Mouse (Mus musculus) midbrain, embryonic 13.5 days (tissue): ENCODE measurements around the gene Vps13c. TPM values are rescaled to one million over a fixed set of nuclear protein-coding genes. Genes with fewer than 3 reads are reported as not detected.

ENCODE experiments used
- ATAC-seq: fragments of 200-750 bp; cut with Nextera tagmentation; 2 replicates; pipeline ENCODE4 v1.8.0; 2017; ENCODE audit warnings: mild to moderate bottlenecking, moderate TSS enrichment, moderate library complexity
- H3K27ac ChIP-seq: fragments of 300-500 bp; sonication (generic); 2 replicates; pipeline ENCODE4 v1.5.1; 2015; ENCODE audit warnings: inconsistent platforms, mild to moderate bottlenecking, moderate library complexity
- H3K27me3 ChIP-seq: fragments of 300-500 bp; sonication (generic); 2 replicates; pipeline ENCODE4 v1.6.1; 2015; ENCODE audit warnings: mild to moderate bottlenecking, inconsistent platforms
- H3K36me3 ChIP-seq: fragments of 300-500 bp; sonication (generic); 2 replicates; pipeline ENCODE4 v1.6.1; 2015; ENCODE audit warnings: mild to moderate bottlenecking, inconsistent platforms
- H3K4me1 ChIP-seq: fragments of 300-500 bp; sonication (generic); replicated peaks from 2 replicates; pipeline ENCODE4 v1.6.1; 2015; ENCODE audit warnings: inconsistent platforms
- H3K4me2 ChIP-seq: fragments of 300-500 bp; sonication (generic); replicated peaks from 2 replicates; pipeline ENCODE4 v1.6.1; 2015; ENCODE audit warnings: moderate library complexity, mild to moderate bottlenecking, inconsistent platforms
- H3K4me3 ChIP-seq: fragments of 300-500 bp; sonication (generic); replicated peaks from 2 replicates; pipeline ENCODE4 v1.5.1; 2015; ENCODE audit warnings: mild to moderate bottlenecking, inconsistent platforms
- H3K9ac ChIP-seq: fragments of 300-500 bp; sonication (generic); replicated peaks from 2 replicates; pipeline ENCODE4 v1.6.1; 2015; ENCODE audit warnings: mild to moderate bottlenecking, inconsistent platforms
- H3K9me3 ChIP-seq: fragments of 300-500 bp; sonication (generic); 2 replicates; pipeline ENCODE4 v1.6.1; 2016; ENCODE audit warnings: mild to moderate bottlenecking, inconsistent platforms
- WGBS: fragments of 180-500 bp; shearing (Covaris S2); methylation state at CpG from one replicate; pipeline ENCODE4 v1.1.7; 2015; 5-methylcytosine and 5-hydroxymethylcytosine counted together
- polyA plus RNA-seq: library from polyadenylated mRNA; unstranded; fragments of >200 nt; fragmentation: Nextera tagmentation; extraction: Ambion mirVana; gene quantifications from 2 replicates; pipeline ENCODE4 v1.2.1, GENCODE M21; 2015

Gene Vps13c
- polyA plus RNA-seq, 1 experiment from 2014 or later: 10.0 TPM

GRCm38 (mm10) chr9:67865411-67865810, 25.2 kb downstream of the Vps13c start:
- Histone ChIP-seq H3K27me3 (no peaks in the 10 kb centered on the region), H3K4me3 (no peak overlapping the region), H3K9me3 (no peaks in the 10 kb centered on the region), H3K27ac (no peak overlapping the region), H3K4me2 (no peak overlapping the region), H3K9ac (no peak overlapping the region), H3K36me3 (peaks cover 4% of the 10 kb centered on the region; the same call in 1 of the 2 replicates), H3K4me1 (no peaks in the 10 kb centered on the region)
- WGBS: 74% methylated on average over 7 of the region's 7 CpGs
- no peak for ATAC-seq

DNA sequence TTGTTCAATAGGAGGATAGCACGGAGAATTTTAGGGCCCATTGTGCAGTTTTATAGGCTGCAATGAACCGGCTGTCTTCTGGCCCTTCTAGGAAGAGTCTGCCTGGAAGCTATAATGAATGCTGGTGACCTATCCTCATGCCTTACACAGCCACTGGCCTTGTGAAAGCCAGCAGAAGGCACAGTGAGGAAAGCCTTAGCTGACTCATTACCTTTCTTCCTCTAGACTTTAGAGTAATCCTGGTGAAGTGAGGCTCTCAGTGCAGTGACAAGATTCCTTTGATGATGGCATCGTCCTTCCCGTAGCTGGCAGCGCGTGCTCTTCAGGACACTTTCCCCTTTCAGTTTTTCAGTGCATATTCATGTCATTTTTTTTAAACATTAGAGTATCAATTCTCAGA, 27.2 kb downstream of the Vps13c start:
- Histone ChIP-seq H3K9me3 (no peaks in the 10 kb centered on the region), H3K9ac (no peak overlapping the region), H3K4me2 (no peak overlapping the region), H3K36me3 (no peaks in the 10 kb centered on the region), H3K27me3 (no peaks in the 10 kb centered on the region), H3K27ac (no peak overlapping the region), H3K4me1 (no peaks in the 10 kb centered on the region), H3K4me3 (no peak overlapping the region)
- 81% methylated on average over 6 of the region's 6 CpGs for WGBS
- ATAC-seq: no peak

DNA sequence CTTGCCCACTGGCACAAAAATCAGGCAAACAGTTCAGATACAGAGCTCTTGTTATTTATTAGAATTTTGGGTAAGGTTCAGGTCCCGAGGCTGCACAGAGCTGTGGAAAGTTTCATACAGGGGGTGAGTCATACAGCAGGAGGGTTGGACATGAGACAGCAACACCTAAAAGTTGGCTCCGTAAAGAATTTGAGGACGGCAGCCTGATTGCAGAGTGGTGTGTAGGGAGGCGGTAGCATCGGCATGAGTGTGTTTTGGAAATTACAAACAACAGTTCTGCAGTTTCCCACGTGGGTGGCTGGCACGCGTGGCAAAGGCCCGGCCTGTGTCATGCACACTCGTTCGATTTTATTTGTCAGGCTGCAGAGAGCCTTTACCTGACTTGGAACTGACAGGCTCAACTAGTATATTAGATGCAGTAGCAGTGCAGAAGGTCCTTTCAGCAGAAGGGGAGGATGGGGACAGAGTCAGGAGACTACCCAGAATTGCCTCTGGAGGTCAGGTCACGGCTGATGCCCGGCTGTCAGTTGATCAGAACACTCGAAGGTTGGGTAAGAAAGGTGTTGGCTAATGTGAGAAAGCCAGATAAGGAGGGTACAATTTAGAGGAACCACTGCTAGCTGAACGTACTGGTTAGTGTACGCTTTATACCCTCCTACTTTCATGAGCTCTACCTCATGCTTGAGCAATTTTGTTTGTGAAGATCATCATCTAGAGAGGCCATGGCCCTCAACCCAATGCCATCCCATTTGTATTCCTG, 29.7 kb downstream of the Vps13c start:
- no peaks in the 10 kb centered on the region for H3K27me3 ChIP-seq
- no peak overlapping the region for H3K4me2 ChIP-seq
- H3K9me3 ChIP-seq: no peaks in the 10 kb centered on the region
- no peak overlapping the region for H3K4me3 ChIP-seq
- H3K9ac ChIP-seq: no peak overlapping the region
- H3K4me1 ChIP-seq: no peaks in the 10 kb centered on the region
- ATAC-seq: no peak
- H3K27ac ChIP-seq: no peak overlapping the region
- H3K36me3 ChIP-seq: no peaks in the 10 kb centered on the region
- WGBS: 96% methylated on average over 16 of the region's 16 CpGs

DNA sequence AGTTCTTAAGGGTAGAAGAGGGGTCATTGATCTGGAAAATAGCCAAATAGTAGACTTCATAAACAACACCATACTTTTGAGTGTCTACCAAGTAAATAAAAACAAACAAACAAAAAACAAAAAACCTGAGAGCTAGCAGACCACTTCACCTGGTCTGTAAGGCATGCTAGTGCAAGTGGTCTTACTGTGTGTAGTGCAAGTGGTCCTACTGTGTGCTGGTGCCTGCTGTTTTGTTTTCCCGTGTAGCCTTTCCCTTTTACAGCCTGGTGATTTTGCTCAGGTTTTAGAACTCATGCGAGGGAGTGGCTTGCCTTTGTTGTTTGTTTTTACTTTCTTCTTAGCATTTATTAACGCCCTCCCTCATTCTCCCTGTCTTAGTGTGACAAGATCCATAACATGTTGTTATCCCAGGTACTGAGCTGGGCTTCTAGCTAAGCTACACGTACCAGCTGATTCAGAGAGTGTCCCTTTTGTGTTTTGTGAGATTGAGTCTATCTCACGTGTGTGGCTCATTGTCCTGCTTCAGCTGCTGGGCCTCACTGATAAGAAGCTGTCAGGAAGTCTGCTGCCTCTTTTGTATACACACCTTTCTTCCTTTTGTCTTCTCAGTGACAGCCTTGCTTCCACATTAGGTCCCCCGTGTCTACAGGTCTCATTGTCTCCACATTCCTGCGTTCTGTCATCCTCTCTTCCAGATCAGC, 34.5 kb downstream of the Vps13c start:
- Histone ChIP-seq H3K9me3 (no peaks in the 10 kb centered on the region), H3K27me3 (no peaks in the 10 kb centered on the region), H3K4me3 (no peak overlapping the region), H3K27ac (no peak overlapping the region), H3K36me3 (peaks cover 5% of the 10 kb centered on the region; the same call in 1 of the 2 replicates), H3K9ac (no peak overlapping the region), H3K4me2 (no peak overlapping the region), H3K4me1 (no peaks in the 10 kb centered on the region)
- no peak for ATAC-seq
- 73% methylated on average over 7 of the region's 7 CpGs for WGBS

- Histone ChIP-seq H3K9ac (no peak overlapping the region), H3K4me2 (no peak overlapping the region), H3K27ac (no peak overlapping the region), H3K4me1 (no peaks in the 10 kb centered on the region), H3K4me3 (no peak overlapping the region), H3K9me3 (no peaks in the 10 kb centered on the region), H3K27me3 (no peaks in the 10 kb centered on the region), H3K36me3 (peaks cover 5% of the 10 kb centered on the region; the same call in 1 of the 2 replicates)
- 63% methylated on average over 2 of the region's 2 CpGs for WGBS
- ATAC-seq: no peak
Measured at GRCm38 (mm10) chr9:67875337-67875736, 35.1 kb downstream of the Vps13c start.

DNA sequence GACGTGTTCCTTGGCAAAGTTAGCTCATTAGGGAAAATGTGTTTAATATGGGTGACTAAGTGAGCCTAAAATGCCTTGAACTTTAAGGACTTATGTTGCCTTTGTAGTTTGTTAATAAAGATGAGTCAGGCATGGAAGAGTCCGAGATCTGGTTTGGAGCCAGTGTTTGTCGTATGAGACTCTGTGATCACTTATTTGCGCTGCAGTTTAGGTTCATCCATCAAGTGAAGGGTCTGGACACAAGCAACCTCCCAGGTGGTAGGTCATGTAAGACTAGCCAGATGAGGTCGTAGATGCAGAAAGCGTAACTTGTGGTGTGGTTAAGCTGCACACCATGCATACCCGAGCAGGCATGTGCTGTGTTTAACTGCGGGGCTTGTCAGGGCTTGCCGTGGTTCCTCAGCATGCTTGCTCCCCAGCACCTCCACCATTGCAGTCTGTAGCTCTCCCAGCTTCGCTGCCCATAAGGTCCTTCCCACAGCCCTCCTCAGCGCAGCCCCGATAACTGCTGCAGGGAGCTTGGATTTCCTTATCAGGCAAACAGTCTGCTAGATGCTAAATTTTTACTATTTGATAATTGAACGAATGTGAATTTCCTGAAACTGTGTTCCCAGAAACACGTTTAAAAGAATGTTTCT, 37.0 kb downstream of the Vps13c start:
- 86% methylated on average over 14 of the region's 14 CpGs for WGBS
- no peak for ATAC-seq

GRCm38 (mm10) chr9:67878197-67878769, 38.1 kb downstream of the Vps13c start:
- H3K9ac ChIP-seq: no peak overlapping the region
- no peaks in the 10 kb centered on the region for H3K9me3 ChIP-seq
- no peaks in the 10 kb centered on the region for H3K27me3 ChIP-seq
- no peak overlapping the region for H3K27ac ChIP-seq
- H3K36me3 ChIP-seq: peaks cover 9% of the 10 kb centered on the region; the same call in 1 of the 2 replicates
- no peak overlapping the region for H3K4me2 ChIP-seq
- ATAC-seq: no peak
- no peaks in the 10 kb centered on the region for H3K4me1 ChIP-seq
- 94% methylated on average over 11 of the region's 11 CpGs for WGBS
- H3K4me3 ChIP-seq: no peak overlapping the region

More for the DNA sequence above, 37.0 kb downstream of the Vps13c start:
- H3K27ac ChIP-seq: no peak overlapping the region
- no peaks in the 10 kb centered on the region for H3K9me3 ChIP-seq
- no peaks in the 10 kb centered on the region for H3K4me1 ChIP-seq
- H3K36me3 ChIP-seq: peaks cover 8% of the 10 kb centered on the region; the same call in 1 of the 2 replicates
- H3K4me3 ChIP-seq: no peak overlapping the region
- no peak overlapping the region for H3K9ac ChIP-seq
- H3K4me2 ChIP-seq: no peak overlapping the region
- no peaks in the 10 kb centered on the region for H3K27me3 ChIP-seq

GRCm38 (mm10) chr9:67883349-67883984, 43.3 kb downstream of the Vps13c start:
- H3K27me3 ChIP-seq: no peaks in the 10 kb centered on the region
- H3K4me3 ChIP-seq: no peak overlapping the region
- H3K27ac ChIP-seq: no peak overlapping the region
- H3K9me3 ChIP-seq: no peaks in the 10 kb centered on the region
- no peak for ATAC-seq
- 73% methylated on average over 13 of the region's 13 CpGs for WGBS
- H3K36me3 ChIP-seq: peaks cover 24% of the 10 kb centered on the region
- no peaks in the 10 kb centered on the region for H3K4me1 ChIP-seq
- no peak overlapping the region for H3K9ac ChIP-seq
- H3K4me2 ChIP-seq: no peak overlapping the region

- Histone ChIP-seq H3K4me2 (no peak overlapping the region), H3K4me1 (no peaks in the 10 kb centered on the region), H3K4me3 (no peak overlapping the region), H3K9ac (no peak overlapping the region), H3K9me3 (no peaks in the 10 kb centered on the region), H3K27me3 (no peaks in the 10 kb centered on the region), H3K27ac (no peak overlapping the region), H3K36me3 (peaks cover 22% of the 10 kb centered on the region)
- ATAC-seq: no peak
- 82% methylated on average over 3 of the region's 3 CpGs for WGBS
Measured at GRCm38 (mm10) chr9:67884095-67884494, 43.9 kb downstream of the Vps13c start.

DNA sequence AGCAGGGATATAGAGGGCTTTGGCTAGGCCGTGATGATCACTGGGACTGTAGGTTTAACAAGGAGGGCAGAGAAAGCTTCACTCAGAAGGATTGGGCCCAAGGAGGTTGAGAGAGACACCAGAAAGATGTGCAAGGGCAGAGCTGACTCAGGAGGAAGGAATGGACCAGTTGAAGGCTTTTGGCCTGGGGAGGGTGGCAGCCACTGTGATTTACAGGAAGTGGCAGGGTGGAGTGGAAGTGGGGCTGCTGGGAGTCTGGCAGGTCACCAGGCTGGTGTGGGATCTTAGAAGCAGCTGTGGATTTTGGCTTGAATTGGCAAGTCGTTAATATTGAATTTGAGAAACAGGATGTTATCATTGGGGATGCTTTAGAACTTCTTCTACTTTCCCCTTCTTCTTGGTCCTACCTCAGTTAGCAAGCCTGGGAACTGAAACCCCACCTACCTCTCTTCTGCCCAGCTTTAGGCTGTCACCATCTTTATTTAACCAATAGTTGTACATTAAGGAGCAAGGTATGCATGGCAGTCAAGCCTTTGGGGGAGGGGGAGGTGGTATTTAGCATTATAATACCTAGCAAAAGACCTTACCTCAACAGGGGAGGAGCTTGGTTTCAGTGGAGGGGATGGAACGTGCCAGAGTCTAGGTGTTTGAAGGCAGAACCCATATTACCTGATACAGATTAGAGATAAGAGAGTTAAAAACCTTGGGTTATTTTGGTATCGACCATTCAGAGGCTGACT, 47.0 kb downstream of the Vps13c start:
- no peaks in the 10 kb centered on the region for H3K27me3 ChIP-seq
- H3K4me2 ChIP-seq: no peak overlapping the region
- no peaks in the 10 kb centered on the region for H3K4me1 ChIP-seq
- ATAC-seq: no peak
- H3K36me3 ChIP-seq: peaks cover 34% of the 10 kb centered on the region
- WGBS: 85% methylated on average over 4 of the region's 4 CpGs
- no peak overlapping the region for H3K4me3 ChIP-seq
- no peak overlapping the region for H3K9ac ChIP-seq
- no peak overlapping the region for H3K27ac ChIP-seq
- no peaks in the 10 kb centered on the region for H3K9me3 ChIP-seq

GRCm38 (mm10) chr9:67893474-67893873, 53.3 kb downstream of the Vps13c start:
- Histone ChIP-seq H3K27ac (no peak overlapping the region), H3K4me1 (peaks cover 10% of the 10 kb centered on the region), H3K9me3 (no peaks in the 10 kb centered on the region), H3K36me3 (peaks cover 37% of the 10 kb centered on the region), H3K9ac (no peak overlapping the region), H3K4me3 (no peak overlapping the region), H3K27me3 (no peaks in the 10 kb centered on the region), H3K4me2 (no peak overlapping the region)
- 98% methylated on average over 1 of the region's 1 CpGs for WGBS
- ATAC-seq: no peak
